Mouse (Mus musculus): Measurements from ENCODE around the gene Jak3.

DNA sequence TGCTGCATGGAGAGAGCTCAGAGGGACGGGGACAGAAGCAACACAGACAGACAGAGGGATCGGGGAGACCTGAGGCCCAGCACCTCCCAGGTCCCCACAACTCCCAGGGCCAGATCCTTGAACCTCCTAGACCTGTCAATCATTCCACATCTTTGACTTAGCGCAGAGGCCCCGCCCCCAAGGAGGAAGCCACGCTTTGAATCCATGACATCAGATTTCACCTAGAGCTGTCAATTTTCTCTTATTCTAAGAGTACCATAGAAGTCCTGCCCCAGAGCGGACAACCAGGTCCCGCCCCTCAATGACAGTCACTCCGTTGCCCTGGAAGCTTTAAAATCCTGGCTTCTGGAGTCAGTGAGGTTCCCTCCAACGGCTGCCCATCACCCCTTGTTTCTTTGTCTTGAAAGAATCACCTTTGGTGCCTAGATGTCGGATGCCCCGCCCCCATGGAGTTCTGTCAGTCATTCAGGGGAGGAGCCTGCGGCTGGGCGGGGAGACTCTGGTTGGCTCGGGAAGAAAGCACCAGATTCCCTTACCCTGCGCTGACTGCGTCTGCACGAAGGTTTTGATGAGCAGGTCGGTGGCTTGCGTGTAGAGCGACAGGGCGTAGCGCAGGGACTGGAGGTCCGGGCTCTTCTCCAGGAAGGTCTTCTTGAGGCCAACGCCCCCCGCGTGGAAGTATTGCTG is 42.0 kb upstream of the Jak3 start:
- TF ChIP-seq E2F4 (IDR thresholded peaks at IDR 0.05; ENCODE audit: insufficient read depth): no peak
- TF ChIP-seq USF1 (IDR thresholded peaks at IDR 0.05; ENCODE audit: low read depth): no peak
- no peak for TF ChIP-seq TCF12 (IDR thresholded peaks at IDR 0.05; ENCODE audit: insufficient read depth, poor library complexity, severe bottlenecking)
- TF ChIP-seq POLR2A (IDR thresholded peaks at IDR 0.05; ENCODE audit: insufficient read length, low read depth): no peak
- no peak for TF ChIP-seq POLR2AphosphoS2 (IDR thresholded peaks at IDR 0.05; ENCODE audit: insufficient read length, low read depth)
- no peak for TF ChIP-seq MAX (IDR thresholded peaks at IDR 0.05; ENCODE audit: low read depth)
- no peak for TF ChIP-seq SRF (IDR thresholded peaks at IDR 0.05; ENCODE audit: control insufficient read depth, insufficient read length, low read depth)
- no peak for TF ChIP-seq CEBPB (IDR thresholded peaks at IDR 0.05; ENCODE audit: insufficient read depth, poor library complexity, severe bottlenecking)
- TF ChIP-seq MYOG (IDR thresholded peaks at IDR 0.05; ENCODE audit: control insufficient read depth in 1 of 3, insufficient read depth in 1 of 3, insufficient read length in 2 of 3, low read depth in 2 of 3): no peak
- TF ChIP-seq MYOD1 (IDR thresholded peaks at IDR 0.05; ENCODE audit: control insufficient read depth in 1 of 3, insufficient read length in 2 of 3, low read depth in 2 of 3): no peak
- TF ChIP-seq TCF3 (IDR thresholded peaks at IDR 0.05; ENCODE audit: insufficient read length, low read depth): no peak
- TF ChIP-seq REST (IDR thresholded peaks at IDR 0.05; ENCODE audit: insufficient read depth, insufficient read length): no peak

Data from myocyte (in vitro differentiated cells).